Mouse (Mus musculus): ENCODE measurements around the gene Fcer1a.
"Not testable (repeated sequence)": the region's sequence is repeated elsewhere in the genome, so short reads cannot be mapped to it uniquely, and the experiment has no call there.

Fcer1a gene

DNA sequence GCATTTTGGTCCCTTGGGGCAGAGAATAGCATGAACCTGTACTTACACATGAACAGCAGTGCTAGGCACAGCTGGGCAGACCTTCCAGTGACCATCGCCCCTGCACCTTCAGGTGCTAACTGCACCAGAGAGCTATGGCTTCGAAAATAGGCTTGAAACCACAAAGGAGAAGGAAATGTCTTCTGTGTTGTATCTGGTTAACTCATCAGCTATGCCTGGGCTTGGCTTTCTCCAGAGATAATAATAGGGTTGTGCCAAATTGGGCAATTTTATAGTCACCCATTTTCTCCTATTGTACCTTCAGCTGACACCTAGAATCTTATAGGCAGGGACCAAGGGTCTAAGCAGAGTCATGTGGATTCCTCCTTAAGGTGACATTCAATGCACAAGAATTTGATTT lies at the start of gene Fcer1a:
TSS of gene Fcer1a (minus strand) at position 134 of the 400 bp plus-strand sequence.
- no peak for DNase-seq (ENCODE audit: low read depth, low spot score)

DNA sequence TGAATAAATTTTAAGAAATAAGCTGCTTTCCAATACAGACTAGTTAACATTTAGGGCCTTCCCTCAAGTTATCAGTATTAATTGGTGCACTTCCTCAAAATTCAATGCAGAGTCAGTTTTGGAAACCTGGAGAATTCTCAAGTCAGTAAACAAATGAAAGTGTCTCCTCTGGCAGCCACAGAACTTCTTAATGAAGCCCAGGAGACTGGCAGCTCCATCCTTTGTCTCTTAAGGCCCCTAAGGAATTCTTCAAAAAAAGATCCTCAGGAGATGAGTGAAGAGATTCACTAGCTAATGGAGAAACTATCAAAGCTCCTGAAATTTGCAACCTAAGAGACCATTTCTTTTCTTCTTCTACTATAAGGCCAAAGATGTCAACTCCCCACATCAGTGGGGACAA lies 38.7 kb upstream of the Fcer1a start, which contains the start of gene Olfr418:
TSS of gene Olfr418 (plus strand) at position 301 of the 400 bp plus-strand sequence.
- DNase-seq (ENCODE audit: low read depth, low spot score), result no peak

DNA sequence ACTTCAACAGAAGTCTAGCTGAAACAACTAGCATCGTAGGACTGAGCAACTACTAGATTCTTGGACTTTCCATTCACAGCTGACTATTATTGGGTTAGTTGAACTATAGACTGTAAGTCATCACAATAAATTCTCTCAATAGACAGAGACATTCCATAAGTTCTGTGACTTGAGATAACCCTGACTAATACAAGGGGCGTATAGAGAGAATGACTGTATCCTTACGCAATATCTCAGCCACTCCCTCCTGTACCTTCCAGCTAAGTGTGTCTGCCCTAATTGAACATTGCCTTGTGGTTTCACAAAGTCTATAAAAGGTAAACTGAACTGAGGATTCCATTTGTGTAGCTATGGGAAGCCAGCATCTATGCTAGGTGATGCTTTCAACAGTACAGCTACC lies 22.9 kb upstream of the Fcer1a start:
- DNase-seq (ENCODE audit: low read depth, low spot score), result no peak

GRCm38 (mm10) chr1:173237004-173237403 lies 10.0 kb upstream of the Fcer1a start:
- not testable (repeated sequence) for DNase-seq (ENCODE audit: low read depth, low spot score)

GRCm38 (mm10) chr1:173216481-173216880 lies 10.5 kb downstream of the Fcer1a start:
- DNase-seq (ENCODE audit: low read depth, low spot score), result no peak

- no peak for DNase-seq (ENCODE audit: low read depth, low spot score)
Measured at GRCm38 (mm10) chr1:173212092-173212491, 14.9 kb downstream of the Fcer1a start, which contains the start of gene Olfr1404. TSS of gene Olfr1404 (plus strand) at chr1:173212392.

DNA sequence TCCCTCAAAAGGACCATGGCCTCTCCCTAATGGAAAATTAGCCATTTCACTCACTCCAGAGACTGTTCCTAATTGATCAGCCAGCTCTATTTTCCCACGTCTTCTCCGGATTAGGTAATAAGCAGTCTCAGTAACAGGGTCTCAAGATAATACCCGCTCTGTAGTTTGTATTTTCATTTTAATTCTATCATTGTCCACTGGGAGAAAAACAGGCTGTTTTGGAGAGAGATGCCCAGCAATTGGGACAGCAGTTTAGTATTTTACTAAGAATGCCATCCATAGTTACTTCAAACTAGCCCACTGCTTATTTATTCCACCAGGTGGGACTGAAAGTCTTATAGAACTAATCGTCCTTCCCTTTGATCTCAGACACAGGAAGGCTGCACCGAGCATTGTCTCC lies 29.5 kb downstream of the Fcer1a start, which contains the start of gene Olfr218:
TSS of gene Olfr218 (plus strand) at position 301 of the 400 bp plus-strand sequence.
- DNase-seq (ENCODE audit: low read depth, low spot score), result no peak

DNA sequence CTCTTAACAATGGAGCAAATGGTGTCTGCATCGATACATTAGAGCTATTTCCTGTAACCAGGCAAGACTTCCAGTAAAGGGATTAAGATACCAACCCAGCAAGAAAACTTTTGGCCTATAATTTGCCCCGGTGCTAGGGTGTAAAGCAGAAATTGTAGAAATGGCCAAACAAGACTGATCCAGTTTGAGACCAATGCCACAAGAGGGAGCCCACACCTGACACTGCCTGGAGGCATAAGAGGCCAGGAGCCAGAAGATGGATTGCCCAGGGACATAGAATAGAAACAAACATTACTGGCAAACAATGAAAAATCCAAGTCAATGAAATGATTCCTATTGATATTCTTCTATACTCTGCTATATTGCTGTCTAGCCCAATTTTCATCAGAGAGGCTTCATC lies 30.7 kb downstream of the Fcer1a start:
- peak; percentile 1 for DNase-seq (ENCODE audit: low read depth, low spot score)

DNA sequence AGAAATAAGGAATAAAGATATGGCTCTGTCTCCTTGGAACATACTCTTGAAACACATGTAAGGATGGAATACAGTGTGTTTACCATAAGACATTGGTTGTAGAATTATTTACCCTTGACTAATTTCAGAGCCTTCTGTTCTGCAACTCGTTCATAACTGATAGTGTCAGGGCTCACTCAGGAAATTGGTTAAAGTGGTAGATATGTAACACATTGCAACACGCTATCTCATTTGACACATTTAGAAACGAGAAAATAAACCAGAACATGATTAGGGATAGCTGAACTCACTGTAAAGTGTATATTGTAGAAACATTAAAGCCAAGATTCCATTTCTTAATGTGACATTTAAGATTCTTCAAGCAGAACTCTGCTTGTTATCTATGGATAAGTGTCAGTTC lies 35.0 kb downstream of the Fcer1a start:
- no peak for DNase-seq (ENCODE audit: low read depth, low spot score)

- no peak for DNase-seq (ENCODE audit: low read depth, low spot score)
Measured at GRCm38 (mm10) chr1:173190540-173190939, 36.5 kb downstream of the Fcer1a start, which contains the start of gene Olfr1406. TSS of gene Olfr1406 (minus strand) at chr1:173190640.

- no peak for DNase-seq (ENCODE audit: low read depth, low spot score)
Measured at GRCm38 (mm10) chr1:173174154-173174842, 52.7 kb downstream of the Fcer1a start.

All from brain, adult 2 months (tissue).